Mouse (Mus musculus) inflammation-experienced regulatory T-cells, adult 6 months (primary cell): ENCODE measurements around the gene Tomm40l. TPM values are rescaled to one million over a fixed set of nuclear protein-coding genes. Genes with fewer than 3 reads are reported as not detected.
"Not testable (repeated sequence)": the region's sequence is repeated elsewhere in the genome, so short reads cannot be mapped to it uniquely, and the experiment has no call there.

Experiments used
- ATAC-seq: one replicate; pipeline ENCODE4 v1.8.0; 2017
- polyA plus RNA-seq, 3 experiments: library from polyadenylated mRNA; unstranded; fragments of 100-300 nt; shearing (Covaris generic); gene quantifications; one replicate each; pipeline ENCODE4 v1.2.1; 2017

The Tomm40l gene
- polyA plus RNA-seq, 3 experiments from 2014 or later, result 24.1 to 34.6 (median 28.7) TPM

DNA sequence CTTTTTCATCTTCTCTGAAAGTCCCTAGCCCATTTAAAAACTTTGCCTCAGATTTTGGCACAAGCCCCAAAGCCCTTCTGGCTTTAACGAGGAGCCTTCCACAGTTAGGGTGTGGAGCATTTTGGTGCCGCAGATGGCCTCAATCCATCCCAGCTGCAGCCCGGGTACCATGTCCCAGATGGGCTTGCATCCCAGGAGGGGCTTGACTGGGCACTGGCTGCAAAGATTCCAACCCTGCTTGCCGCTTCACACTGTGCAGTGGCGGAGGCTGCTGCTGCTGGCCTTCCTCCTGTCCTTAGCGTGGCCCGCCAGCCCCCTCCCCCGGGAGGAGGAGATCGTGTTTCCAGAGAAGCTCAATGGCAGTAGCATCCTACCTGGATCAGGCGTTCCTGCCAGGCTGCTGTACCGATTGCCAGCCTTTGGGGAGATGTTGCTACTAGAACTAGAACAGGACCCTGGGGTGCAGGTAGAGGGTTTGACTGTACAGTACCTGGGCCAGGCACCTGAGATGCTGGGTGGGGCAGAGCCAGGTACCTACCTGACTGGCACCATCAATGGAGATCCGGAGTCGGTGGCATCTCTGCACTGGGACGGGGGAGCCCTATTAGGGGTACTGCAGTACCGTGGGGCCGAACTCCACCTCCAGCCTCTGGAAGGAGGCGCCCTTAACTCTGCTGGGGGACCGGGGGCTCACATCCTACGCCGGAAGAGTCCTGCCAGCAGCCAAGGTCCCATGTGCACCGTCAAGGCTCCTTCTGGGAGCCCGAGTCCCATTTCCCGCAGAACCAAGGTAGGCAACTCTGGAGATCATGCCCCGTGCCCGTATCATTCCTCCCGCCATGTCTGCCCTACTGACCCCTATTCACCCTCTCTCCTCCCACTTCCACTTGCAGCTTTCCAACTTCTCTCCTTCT lies 28.6 kb upstream of the Tomm40l start, which contains the start of gene Ndufs2:
Ndufs2 (minus strand) TSS at position 709 of the 914 bp plus-strand sequence.
- ATAC-seq, result no peak

GRCm38 (mm10) chr1:171249913-171250600 lies 27.7 kb upstream of the Tomm40l start, which contains the start of gene Adamts4:
Gene Adamts4, plus strand, starts transcription at chr1:171250421.
- no peak for ATAC-seq

- ATAC-seq, result no peak
These were observed 26.3 kb upstream of the Tomm40l start for GRCm38 (mm10) chr1:171248386-171249226.

GRCm38 (mm10) chr1:171247916-171248315 lies 25.6 kb upstream of the Tomm40l start:
- ATAC-seq, result no peak

DNA sequence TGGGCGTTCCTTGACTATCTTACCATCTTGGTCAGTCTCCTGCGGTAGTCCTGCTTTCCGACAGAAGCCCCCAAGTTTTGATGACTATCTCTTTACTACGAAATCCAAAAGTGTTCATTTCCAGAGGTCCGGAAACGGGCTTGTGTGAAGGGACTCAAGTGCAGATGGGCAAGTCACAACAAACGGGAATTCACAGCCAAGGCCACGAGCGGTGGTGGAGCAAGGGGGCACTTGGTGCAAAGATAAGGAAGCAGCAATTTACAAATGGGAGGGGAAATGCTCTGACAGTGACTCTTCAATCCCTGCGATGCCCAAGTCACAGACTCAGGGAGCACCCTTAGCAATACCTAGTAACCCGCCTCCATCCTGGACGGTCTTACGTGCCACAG lies 25.1 kb upstream of the Tomm40l start:
- peak; percentile 7 for ATAC-seq

DNA sequence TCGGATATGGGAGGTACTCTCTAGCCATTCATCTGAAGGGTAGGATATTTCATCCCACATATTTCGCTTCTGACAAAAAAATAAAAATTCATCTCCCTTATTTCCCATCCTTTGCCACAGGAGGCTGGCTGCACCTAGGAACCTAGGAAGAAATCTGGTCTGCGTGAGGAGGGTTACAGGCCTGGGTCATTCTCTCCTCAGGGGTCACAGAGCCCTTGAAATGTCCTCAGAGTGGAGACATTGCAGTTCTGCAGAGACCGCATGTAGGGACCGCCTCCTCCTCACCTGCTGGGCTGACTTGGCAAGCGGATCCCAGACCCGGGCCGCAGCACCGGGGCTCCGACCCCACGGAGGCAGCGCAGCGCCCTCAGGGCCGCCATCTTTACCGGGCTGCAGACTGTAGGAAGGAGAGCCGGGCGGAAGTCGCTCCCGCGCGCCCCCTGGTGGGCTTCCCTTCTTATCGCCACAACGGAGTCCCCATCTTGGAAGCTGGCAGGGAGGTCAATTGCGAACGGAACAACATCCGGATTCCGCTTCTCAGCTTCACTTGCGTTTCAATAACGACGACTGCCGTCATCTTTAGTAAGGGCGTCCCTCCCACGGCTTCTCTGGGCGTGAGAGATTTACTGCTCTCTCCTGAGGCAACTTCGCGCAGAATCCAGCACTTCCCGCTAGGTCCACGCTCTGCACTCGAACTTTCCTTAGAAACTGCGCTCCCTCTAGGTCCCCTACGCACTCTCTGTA lies 24.6 kb upstream of the Tomm40l start:
- peak; percentile 99 for ATAC-seq

GRCm38 (mm10) chr1:171245353-171245752 lies 23.0 kb upstream of the Tomm40l start:
- no peak for ATAC-seq

GRCm38 (mm10) chr1:171241952-171242351 lies 19.6 kb upstream of the Tomm40l start:
- ATAC-seq, result not testable (repeated sequence)

GRCm38 (mm10) chr1:171240911-171241310 lies 18.6 kb upstream of the Tomm40l start:
- no peak for ATAC-seq

DNA sequence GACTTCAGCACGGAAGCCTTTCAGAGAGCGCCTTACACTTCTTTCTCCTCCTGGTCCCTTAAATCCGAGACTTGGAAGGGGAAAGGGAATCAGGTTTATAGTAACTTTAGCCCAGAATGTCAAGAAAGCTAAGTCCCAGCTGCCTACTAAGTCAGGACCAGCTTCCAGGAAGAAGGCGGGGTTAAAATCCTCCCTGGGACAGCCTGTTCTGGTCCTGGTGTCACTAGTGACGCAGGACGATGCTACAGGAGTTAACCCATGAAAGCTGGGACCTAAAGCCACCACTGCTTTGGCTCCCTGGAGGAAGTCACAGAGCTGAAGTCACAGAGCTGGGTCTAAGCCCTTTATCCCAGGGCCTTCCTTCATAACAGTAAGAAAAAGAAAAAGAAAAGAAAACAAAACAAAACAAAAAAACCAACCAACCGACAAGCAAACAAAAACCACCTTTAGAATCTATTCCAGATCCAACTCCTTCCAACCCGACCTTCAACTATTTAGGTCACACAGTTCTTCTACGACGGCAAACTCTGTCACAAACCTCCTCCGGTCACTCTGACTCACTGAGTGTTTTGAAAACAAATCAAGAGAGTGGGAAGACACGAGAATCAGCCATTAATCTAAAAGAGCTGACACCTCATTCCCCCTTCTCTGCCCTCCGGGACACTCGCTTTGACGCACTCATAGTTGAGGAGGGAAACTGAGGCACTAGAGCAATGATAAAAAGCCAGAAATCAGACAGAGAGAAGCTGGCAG lies 17.9 kb upstream of the Tomm40l start:
- ATAC-seq, result no peak

DNA sequence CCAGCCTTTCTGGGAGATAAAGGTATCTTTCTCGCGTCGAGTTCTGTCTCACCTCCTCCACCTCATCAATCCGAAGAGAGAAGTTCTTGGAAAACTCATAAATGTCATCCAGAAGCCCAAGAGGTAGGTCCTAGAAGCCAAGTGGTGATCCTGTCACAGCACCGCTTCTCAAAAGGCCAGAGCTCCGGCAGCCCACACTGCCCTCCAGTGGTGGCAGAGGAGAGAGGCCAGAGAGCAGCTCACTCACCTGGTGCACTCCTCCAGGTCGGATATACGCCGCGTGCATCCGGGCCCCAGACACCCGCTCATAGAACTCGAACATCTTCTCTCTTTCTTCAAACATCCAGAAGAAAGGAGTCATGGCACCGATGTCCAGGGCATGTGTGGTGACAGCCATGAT lies 16.1 kb upstream of the Tomm40l start:
- no peak for ATAC-seq

- ATAC-seq, result no peak
These were observed 15.1 kb upstream of the Tomm40l start for GRCm38 (mm10) chr1:171237438-171237837.

GRCm38 (mm10) chr1:171235791-171236190 lies 13.5 kb upstream of the Tomm40l start:
- no peak for ATAC-seq

- no peak for ATAC-seq
These were observed 12.2 kb upstream of the Tomm40l start for GRCm38 (mm10) chr1:171234538-171234937.

DNA sequence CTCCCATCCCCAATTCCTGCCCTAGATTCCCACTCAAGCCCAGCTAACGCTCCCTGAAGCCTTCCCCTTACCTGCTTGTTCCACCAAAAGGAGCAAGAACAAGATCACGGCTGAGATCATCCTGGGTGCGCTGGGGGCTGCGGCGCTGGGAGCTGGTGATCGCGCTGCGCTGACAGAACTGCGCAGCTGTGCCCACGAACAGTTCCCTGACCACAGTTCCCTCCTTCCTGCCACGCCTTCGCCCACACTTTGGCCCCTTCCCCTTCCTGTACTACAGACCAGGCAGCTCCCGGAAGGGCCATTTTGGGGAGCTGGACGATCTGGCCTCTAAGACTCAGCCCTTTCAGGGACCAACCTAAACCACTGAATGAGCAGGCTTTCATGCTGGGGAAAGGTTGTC lies 11.8 kb upstream of the Tomm40l start, which contains the start of gene Fcer1g:
Fcer1g (minus strand) TSS at position 240 of the 400 bp plus-strand sequence.
- ATAC-seq, result no peak

DNA sequence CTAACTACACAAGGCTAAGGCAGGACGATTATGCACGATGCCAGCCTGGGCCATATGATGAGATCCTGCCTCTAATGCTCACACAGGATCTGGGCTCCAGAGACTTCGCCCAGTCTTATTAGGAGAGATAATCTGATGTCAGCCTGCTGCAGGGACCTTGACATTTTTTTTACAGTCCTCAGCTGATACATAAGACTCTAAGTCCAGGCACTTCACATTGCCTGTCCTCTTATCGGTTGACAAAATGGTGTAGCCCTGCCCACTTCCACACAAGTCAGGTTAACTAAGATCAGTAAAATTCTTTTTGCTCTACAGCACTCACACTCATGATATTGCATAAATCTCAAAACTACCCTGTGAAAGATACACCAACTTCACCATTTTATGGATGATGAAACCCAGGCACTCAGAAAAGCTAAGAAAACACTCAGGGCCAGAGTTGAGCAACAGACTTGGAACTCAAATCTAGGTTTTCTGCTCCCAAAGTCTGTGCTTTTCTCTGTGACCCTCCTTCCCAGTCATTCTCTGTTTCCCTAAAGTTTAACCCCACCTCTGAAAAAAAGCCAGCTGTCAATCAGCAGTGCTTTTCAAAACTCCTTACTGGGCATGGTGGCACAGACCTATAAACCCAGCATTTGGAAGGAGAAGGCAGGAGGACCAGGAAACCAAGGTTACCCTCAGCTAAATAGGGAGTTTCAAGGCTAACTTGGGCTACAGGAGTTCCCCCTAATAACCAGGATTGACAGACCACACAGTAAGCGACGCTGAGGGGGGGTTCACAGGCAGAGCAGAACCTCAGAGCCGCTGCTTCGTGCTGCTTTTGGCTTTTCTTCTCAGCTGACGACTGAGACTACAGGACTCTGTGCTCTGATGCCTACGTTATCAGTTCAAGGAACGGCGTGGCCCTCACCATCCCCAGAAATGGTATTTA lies 10.8 kb upstream of the Tomm40l start:
- ATAC-seq, result no peak

DNA sequence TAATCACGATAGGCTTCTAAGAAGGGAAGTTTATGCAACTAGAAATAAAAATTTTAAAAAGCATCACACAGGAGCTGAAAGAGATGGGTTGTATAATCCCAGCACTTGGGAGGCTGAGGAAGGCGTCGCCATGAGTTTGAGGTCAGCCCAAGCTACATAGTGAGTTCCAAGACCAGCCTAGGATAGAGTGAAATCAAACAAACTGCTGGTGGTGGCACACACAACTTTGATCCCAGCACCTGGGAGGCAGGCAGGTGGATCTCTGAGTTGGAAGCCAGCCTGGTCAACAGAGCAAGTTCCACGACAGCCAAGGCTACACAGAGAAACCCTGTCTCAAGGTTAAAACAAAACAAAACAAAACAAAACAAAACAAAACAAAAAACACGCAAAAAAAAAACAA lies 10.0 kb upstream of the Tomm40l start:
- no peak for ATAC-seq

DNA sequence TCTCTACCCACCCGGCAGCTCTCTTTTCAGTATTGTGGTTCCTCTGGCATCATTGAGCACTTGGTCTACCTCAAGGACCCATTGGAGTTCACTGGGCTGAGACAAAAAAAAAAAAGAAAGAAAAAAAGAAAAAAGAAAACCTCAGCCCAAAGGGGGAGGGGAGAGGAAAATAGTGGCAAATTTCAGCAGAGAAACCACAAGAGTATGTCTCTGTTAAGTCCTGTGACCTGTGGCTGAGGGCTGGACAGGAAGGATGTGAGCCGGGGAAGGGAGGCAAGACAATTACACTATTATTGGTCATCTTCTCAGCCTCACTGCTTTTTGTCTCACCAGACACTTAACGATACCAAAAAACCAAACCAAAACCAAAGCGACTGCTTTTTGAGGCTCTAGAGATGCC lies 9.5 kb upstream of the Tomm40l start:
- ATAC-seq, result no peak

DNA sequence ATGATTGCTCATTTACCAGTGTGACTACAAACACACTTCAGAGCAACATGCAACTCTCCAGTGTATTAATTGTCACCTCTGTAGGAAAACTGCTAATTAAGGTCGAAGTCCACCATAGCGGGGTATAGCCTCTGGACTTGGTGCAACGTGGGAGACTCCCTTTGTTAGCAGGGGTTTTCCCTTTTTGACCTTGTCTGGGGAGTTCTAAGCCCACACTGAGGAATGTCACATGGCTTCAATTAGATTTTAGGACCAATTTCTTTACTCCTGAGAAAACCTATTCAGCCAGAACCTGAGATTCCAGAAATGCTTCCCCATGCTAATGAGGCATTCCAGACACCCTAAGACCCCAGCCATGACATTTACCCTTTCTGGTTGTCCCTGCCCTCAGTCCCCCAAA lies 7.9 kb upstream of the Tomm40l start:
- no peak for ATAC-seq

GRCm38 (mm10) chr1:171229750-171230149 lies 7.4 kb upstream of the Tomm40l start:
- no peak for ATAC-seq
